38 mouse cellular contexts compared by ENCODE assay signal in genomic region chr6:48806746-48807145, GRCm38 (mm10). TPM values are rescaled to one million over a fixed set of nuclear protein-coding genes. Genes with fewer than 3 reads are reported as not detected.
"Had no signal": no experiment of that assay in that cellular context is flagged by ENCODE, and none has a peak within 500 bp of the region (broad histone marks: within the 10 kb centered on the region; RNA-seq: fewer than 3 reads in every experiment).

No protein-coding gene starts in this region.

- H3K27ac ChIP-seq: limb, embryonic 10.5 days; limb, embryonic 12.5 days; limb, embryonic 13.5 days; limb, embryonic 15.5 days; liver, embryonic 12.5 days; liver, embryonic 13.5 days; liver, embryonic 14.5 days; liver, embryonic 15.5 days; macrophage; midbrain, embryonic 10.5 days; midbrain, embryonic 12.5 days; midbrain, embryonic 13.5 days; midbrain, embryonic 15.5 days; neural tube, embryonic 12.5 days had no signal

- DNase-seq: left cerebral cortex, postnatal 4 days; liver, embryonic 13.5 days; liver, postnatal 0 days; lung, adult 18-20 months; lung, adult 2 months; lung, embryonic 14.5 days; lung, postnatal 10 days; lung, postnatal 14 days; lung, postnatal 36 days; lung, postnatal 4 days; midbrain, embryonic 14.5 days had no signal

- H3K4me1 ChIP-seq: limb, embryonic 10.5 days; limb, embryonic 12.5 days; limb, embryonic 13.5 days; limb, embryonic 15.5 days; liver, embryonic 12.5 days; liver, embryonic 13.5 days; liver, embryonic 15.5 days; midbrain, embryonic 10.5 days; midbrain, embryonic 12.5 days; midbrain, embryonic 13.5 days; midbrain, embryonic 15.5 days; neural tube, embryonic 12.5 days had no signal

- H3K9ac ChIP-seq: limb, embryonic 12.5 days; limb, embryonic 13.5 days; limb, embryonic 15.5 days; liver, embryonic 12.5 days; liver, embryonic 13.5 days; liver, embryonic 14.5 days; liver, embryonic 15.5 days; liver, postnatal 0 days; lung, embryonic 14.5 days; lung, embryonic 15.5 days; midbrain, embryonic 12.5 days; midbrain, embryonic 13.5 days; midbrain, embryonic 15.5 days; neural tube, embryonic 12.5 days had no signal

- H3K27me3 ChIP-seq: limb, embryonic 12.5 days; limb, embryonic 13.5 days; limb, embryonic 15.5 days; liver, embryonic 12.5 days; liver, embryonic 13.5 days; liver, embryonic 15.5 days; lung, embryonic 15.5 days; megakaryocyte, embryonic 14.5 days; midbrain, embryonic 12.5 days; midbrain, embryonic 13.5 days; midbrain, embryonic 15.5 days; neural tube, embryonic 12.5 days had no signal

- H3K36me3 ChIP-seq: limb, embryonic 10.5 days; limb, embryonic 12.5 days; limb, embryonic 13.5 days; limb, embryonic 15.5 days; liver, embryonic 12.5 days; liver, embryonic 13.5 days; liver, embryonic 15.5 days; lung, embryonic 15.5 days; midbrain, embryonic 10.5 days; midbrain, embryonic 12.5 days; midbrain, embryonic 13.5 days; midbrain, embryonic 15.5 days; neural tube, embryonic 12.5 days had no signal

- H3K4me3 ChIP-seq: limb, embryonic 10.5 days; limb, embryonic 12.5 days; limb, embryonic 13.5 days; limb, embryonic 15.5 days; liver, embryonic 12.5 days; liver, embryonic 13.5 days; liver, embryonic 15.5 days; lung, embryonic 15.5 days; megakaryocyte, embryonic 14.5 days; midbrain, embryonic 10.5 days; midbrain, embryonic 12.5 days; midbrain, embryonic 13.5 days; midbrain, embryonic 15.5 days; myocyte; neural tube, embryonic 12.5 days had no signal

RNA-seq across cellular contexts. Expression of gene Gimap3, which starts 36.1 kb away (rescaled TPM):
- total RNA-seq: left cerebral cortex, adult 8-10 months; left cerebral cortex, postnatal 10 days; left cerebral cortex, postnatal 14 days; left cerebral cortex, postnatal 25 days; left cerebral cortex, postnatal 36 days; left cerebral cortex, postnatal 4 days; midbrain, postnatal 0 days had no signal
- polyA plus RNA-seq: limb, embryonic 10.5 days; limb, embryonic 11.5 days; limb, embryonic 12.5 days; limb, embryonic 13.5 days; limb, embryonic 14.5 days; limb, embryonic 15.5 days; liver, embryonic 12.5 days; lung, embryonic 14.5 days; midbrain, embryonic 10.5 days; midbrain, embryonic 11.5 days; midbrain, embryonic 12.5 days; midbrain, embryonic 13.5 days; midbrain, embryonic 14.5 days; midbrain, embryonic 15.5 days; midbrain, embryonic 16.5 days; midbrain, postnatal 0 days; myocyte; neural tube, embryonic 11.5 days; neural tube, embryonic 12.5 days had no signal
